Mouse (Mus musculus) urinary bladder, adult 2 months (tissue): Measurements from ENCODE around the gene Zbtb49. TPM values are rescaled to one million over a fixed set of nuclear protein-coding genes. Genes with fewer than 3 reads are reported as not detected.

Experiments
- polyA plus RNA-seq: library from polyadenylated mRNA; depleted of rRNA; stranded (reverse); fragments of >200 nt; gene quantifications from 2 replicates; pipeline ENCODE4 v1.2.3, GENCODE M21; 2012; rRNA removed

The Zbtb49 gene
- polyA plus RNA-seq, 1 experiment, result 10.6 TPM

Other genes starting within 250 kb of the Zbtb49 start
- gene Stx18, start 181.7 kb downstream of the Zbtb49 start, polyA plus RNA-seq, result 25.0 and 28.7 TPM in 2 replicates
- 13.9 and 16.9 TPM in 2 replicates for gene Nsg1, start 60.5 kb downstream of the Zbtb49 start, polyA plus RNA-seq
- gene Lyar, start within 50 bp of the Zbtb49 start, polyA plus RNA-seq, result 25.1 and 28.0 TPM in 2 replicates
- gene Tmem128, start 39.7 kb upstream of the Zbtb49 start, polyA plus RNA-seq, result 40.9 and 56.6 TPM in 2 replicates
- gene Otop1, start 55.5 kb upstream of the Zbtb49 start, polyA plus RNA-seq, result 0.01 and 0.06 TPM in 2 replicates
- gene Drd5, start 98.9 kb upstream of the Zbtb49 start, polyA plus RNA-seq, result not detected in 2 replicates